Mouse (Mus musculus) heart, embryonic 14.5 days (tissue): ENCODE measurements at regions not wholly inside any gene's neighbourhood (a gene's known extent, or its start where the extent isn't known, plus 50 kb on each side); places are given as distances from the start of the nearest gene placed in this dataset.

Experiments used
- ATAC-seq: fragments of 200-750 bp; cut with Nextera tagmentation; 2 replicates; pipeline ENCODE4 v1.8.0; 2017; ENCODE audit warnings: low read depth, moderate TSS enrichment; ENCODE audit not compliant: insufficient number of reproducible peaks, insufficient read depth, low FRiP score
- H3K27ac ChIP-seq, 2 experiments: fragments of 200-500 bp in 1 of 2; fragments of 300-500 bp in 1 of 2; sonication (generic) in 1 of 2; replicated peaks in 1 of 2; 2 replicates each; pipeline ENCODE4 v1.5.1; 2012 to 2014; ENCODE audit warnings: low read depth in 2 of 2, low read length in 2 of 2, control low read depth in 1 of 2, mild to moderate bottlenecking in 1 of 2, mixed read lengths in 1 of 2; ENCODE audit not compliant: control insufficient read depth in 1 of 2, insufficient read depth in 1 of 2
- H3K27me3 ChIP-seq: fragments of 300-500 bp; sonication (generic); 2 replicates; pipeline ENCODE4 v1.6.1; 2014; ENCODE audit warnings: mild to moderate bottlenecking, low read length, control low read depth; ENCODE audit not compliant: control insufficient read depth, insufficient read depth
- H3K36me3 ChIP-seq: fragments of 300-500 bp; sonication (generic); 2 replicates; pipeline ENCODE4 v1.6.1; 2014; ENCODE audit warnings: mild to moderate bottlenecking, control low read depth, low read length, mixed read lengths; ENCODE audit not compliant: control insufficient read depth, insufficient read depth
- H3K4me1 ChIP-seq, 2 experiments: fragments of 200-500 bp in 1 of 2; fragments of 300-500 bp in 1 of 2; sonication (generic) in 1 of 2; 2 replicates each; pipeline ENCODE4 v1.6.1; 2012 to 2014; ENCODE audit warnings: low read length in 2 of 2, control low read depth in 1 of 2, mixed read lengths in 1 of 2; ENCODE audit not compliant: control insufficient read depth in 2 of 2, insufficient read depth in 2 of 2
- H3K4me2 ChIP-seq: fragments of 300-500 bp; sonication (generic); 2 replicates; pipeline ENCODE4 v1.6.1; 2014; ENCODE audit warnings: mild to moderate bottlenecking, low read length
- H3K4me3 ChIP-seq, 2 experiments: fragments of 200-500 bp in 1 of 2; fragments of 300-500 bp in 1 of 2; sonication (generic) in 1 of 2; 2 replicates each; pipeline ENCODE4 v1.5.1; 2012 to 2014; ENCODE audit warnings: low read length in 2 of 2, mild to moderate bottlenecking in 2 of 2, control low read depth in 1 of 2, low read depth in 1 of 2, moderate library complexity in 1 of 2; ENCODE audit not compliant: control insufficient read depth in 1 of 2, insufficient read depth in 1 of 2
- H3K9ac ChIP-seq: fragments of 300-500 bp; sonication (generic); 2 replicates; pipeline ENCODE4 v1.6.1; 2014; ENCODE audit warnings: mild to moderate bottlenecking, low read length
- H3K9me3 ChIP-seq: fragments of 300-500 bp; sonication (generic); 2 replicates; pipeline ENCODE4 v1.6.1; 2016; ENCODE audit warnings: low read length, control low read depth; ENCODE audit not compliant: control insufficient read depth
- WGBS: fragments of 180-500 bp; shearing (Covaris S2); extraction: QIAGEN DNeasy Blood & Tissue Kit; methylation state at CpG from one replicate; pipeline ENCODE4 v1.1.7; 2014; 5-methylcytosine and 5-hydroxymethylcytosine counted together

DNA sequence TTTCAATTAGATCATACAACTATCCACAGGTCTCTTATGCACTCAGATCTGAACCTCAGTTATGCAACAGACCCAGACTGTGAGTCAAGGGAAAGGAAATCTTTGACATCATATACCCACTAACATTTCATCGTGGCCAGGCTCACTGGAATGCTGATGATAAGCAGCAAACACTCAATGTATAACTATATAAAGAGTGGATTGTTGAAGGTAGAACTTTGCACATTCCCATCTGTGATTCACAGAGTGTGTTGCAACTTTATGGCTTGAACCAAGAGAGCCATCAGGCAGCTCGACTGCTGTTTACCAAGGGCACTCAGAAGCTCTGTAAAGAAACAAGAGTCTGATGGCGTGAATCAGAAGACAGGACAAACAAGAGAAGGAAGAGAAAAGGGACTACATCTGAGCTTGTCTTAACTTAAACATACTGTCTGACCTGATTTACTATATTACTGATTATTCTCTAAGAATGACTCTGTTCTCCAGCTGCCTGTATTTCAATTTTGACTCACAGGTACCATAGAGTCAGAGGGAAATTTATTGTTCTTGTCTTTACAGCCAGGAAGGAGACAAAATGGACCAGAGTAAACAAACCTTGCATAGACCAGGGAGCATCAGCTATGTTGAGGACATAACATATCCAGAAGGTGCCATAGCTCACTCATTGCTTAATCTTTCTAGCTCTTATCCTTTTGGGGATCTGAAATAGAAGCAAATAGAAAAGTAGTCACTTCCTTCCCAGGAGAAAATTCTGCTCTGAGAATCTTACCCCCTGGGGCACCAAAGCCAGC lies 180.5 kb upstream of the Epha4 start:
- 54% methylated on average over 3 of the region's 3 CpGs for WGBS
- Histone ChIP-seq H3K4me1 (no peaks in the 10 kb centered on the region), H3K27me3 (no peaks in the 10 kb centered on the region), H3K9me3 (no peaks in the 10 kb centered on the region), H3K36me3 (no peaks in the 10 kb centered on the region), H3K27ac (no peak overlapping the region), H3K9ac (no peak overlapping the region), H3K4me3 (no peak overlapping the region), H3K4me2 (no peak overlapping the region)
- ATAC-seq: no peak

DNA sequence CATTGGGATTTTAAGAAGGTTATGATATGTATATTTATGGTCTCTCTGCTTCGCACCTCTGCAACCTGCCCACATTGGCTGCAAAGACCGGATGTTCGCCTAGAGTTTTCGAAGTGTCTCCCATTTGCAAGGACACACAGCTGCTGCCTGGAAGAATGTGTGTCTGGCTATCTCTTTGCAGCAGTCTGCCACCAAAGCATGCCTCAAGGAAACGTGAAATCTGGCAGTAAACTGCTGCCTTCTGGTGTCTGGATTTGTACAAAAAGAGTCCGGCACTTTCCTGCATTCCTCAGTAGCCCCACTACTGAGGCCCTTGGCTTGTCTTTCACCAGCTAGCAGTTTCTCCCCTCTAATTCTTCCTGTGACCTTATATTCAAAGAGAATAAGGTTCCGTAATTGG lies 148.5 kb upstream of the Epha4 start:
- H3K4me1 ChIP-seq: peaks cover 0 to 3% of the 10 kb centered on the region in 2 experiments; a peak in 2 of 4 replicates
- H3K9ac ChIP-seq: no peak overlapping the region
- no peak overlapping the region for H3K4me2 ChIP-seq
- no peak overlapping the region for H3K4me3 ChIP-seq
- 59% methylated on average over 7 of the region's 7 CpGs for WGBS
- H3K9me3 ChIP-seq: no peaks in the 10 kb centered on the region
- ATAC-seq: no peak
- H3K36me3 ChIP-seq: no peaks in the 10 kb centered on the region
- no peak overlapping the region for H3K27ac ChIP-seq
- H3K27me3 ChIP-seq: no peaks in the 10 kb centered on the region

DNA sequence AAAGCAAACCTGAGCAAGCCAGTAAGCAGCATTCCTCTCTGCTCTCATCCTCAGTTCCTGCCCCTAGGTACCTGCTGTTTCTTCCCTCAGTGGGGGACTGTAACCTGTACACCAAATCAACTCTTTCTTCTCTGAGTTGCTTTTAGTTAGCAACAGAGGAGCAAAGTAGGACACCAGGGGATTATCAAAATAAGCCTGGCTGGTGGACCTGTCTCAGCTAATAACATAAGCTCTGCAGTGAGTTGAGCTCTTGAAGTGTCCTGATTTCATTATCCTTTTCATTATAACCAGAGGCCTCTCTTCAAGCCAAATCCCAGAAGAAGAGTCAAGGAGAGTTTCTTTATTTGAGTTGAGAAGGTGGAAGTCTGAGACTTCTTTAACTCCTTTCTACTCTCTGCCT lies 145.5 kb upstream of the Epha4 start:
- no peak for ATAC-seq
- H3K27ac ChIP-seq: no peak overlapping the region
- H3K4me2 ChIP-seq: no peak overlapping the region
- H3K36me3 ChIP-seq: no peaks in the 10 kb centered on the region
- peaks cover 0 to 3% of the 10 kb centered on the region in 2 experiments; a peak in 2 of 4 replicates for H3K4me1 ChIP-seq
- H3K27me3 ChIP-seq: no peaks in the 10 kb centered on the region
- no peak overlapping the region for H3K9ac ChIP-seq
- H3K9me3 ChIP-seq: no peaks in the 10 kb centered on the region
- no peak overlapping the region for H3K4me3 ChIP-seq

DNA sequence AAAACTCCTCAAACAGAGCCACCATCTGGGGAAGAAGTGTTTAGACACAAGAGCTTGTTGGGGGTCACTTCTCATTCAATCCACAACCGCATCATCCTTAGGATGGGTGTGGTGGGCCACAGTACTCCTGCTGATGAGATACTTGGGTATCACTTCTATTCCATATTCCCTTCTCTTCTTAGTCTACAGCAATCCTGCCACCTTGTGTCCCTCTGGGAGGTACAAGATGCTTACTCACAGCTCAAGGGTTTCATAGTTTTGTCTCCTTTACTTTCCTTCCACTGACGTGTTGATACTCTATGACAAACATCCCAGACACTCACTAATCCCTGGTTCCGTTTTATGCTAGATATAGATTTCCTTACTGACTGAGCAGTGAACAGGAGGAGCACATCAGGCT lies 122.1 kb upstream of the Epha4 start:
- WGBS: 63% methylated on average over 3 of the region's 3 CpGs
- H3K27ac ChIP-seq: no peak overlapping the region

DNA sequence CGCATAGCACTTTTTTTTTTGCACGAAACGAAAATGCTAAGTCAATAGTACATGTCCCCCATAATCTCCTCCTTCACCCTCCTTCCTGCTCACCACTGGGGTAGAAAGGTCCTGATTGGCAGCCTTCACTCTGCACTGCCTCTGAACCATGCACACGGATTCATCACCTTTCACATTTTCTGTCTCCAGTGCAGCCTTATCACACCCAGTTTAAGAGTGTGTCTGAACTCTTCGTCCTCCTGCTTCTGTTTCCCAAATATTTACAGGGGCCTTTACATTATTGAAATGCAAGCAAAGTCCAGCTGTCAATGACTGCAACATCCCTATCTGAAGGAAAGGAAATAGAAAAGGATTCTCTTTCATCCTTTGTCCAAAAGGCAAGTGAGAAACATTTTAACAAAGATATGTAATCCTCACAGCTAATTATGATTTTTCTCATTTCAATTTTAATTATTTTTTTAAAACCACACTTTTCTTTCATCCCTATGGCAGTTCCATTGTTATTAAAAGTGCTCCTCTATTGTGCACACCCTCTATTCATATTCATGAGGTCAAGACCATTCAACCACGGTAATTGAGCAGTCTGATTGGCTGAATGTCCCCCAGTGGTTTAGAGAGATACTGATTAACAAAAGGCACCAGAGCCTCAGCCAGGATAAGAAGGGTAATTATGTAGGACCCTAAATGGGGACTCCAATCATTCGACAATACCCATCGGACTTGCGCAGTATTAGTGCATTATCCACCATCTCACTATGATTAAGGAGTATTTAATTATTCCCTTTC lies 114.8 kb upstream of the Epha4 start:
- no peak overlapping the region for H3K27ac ChIP-seq
- H3K4me3 ChIP-seq: no peak overlapping the region
- 54% methylated on average over 9 of the region's 9 CpGs for WGBS
- H3K36me3 ChIP-seq: no peaks in the 10 kb centered on the region
- no peaks in the 10 kb centered on the region for H3K4me1 ChIP-seq
- H3K9ac ChIP-seq: no peak overlapping the region
- H3K4me2 ChIP-seq: no peak overlapping the region
- H3K27me3 ChIP-seq: no peaks in the 10 kb centered on the region
- no peaks in the 10 kb centered on the region for H3K9me3 ChIP-seq
- ATAC-seq: no peak

More for the DNA sequence above, 122.1 kb upstream of the Epha4 start:
- Histone ChIP-seq H3K4me3 (no peak overlapping the region), H3K36me3 (no peaks in the 10 kb centered on the region), H3K4me2 (no peak overlapping the region), H3K9ac (no peak overlapping the region), H3K9me3 (no peaks in the 10 kb centered on the region), H3K4me1 (no peaks in the 10 kb centered on the region), H3K27me3 (no peaks in the 10 kb centered on the region)
- no peak for ATAC-seq

DNA sequence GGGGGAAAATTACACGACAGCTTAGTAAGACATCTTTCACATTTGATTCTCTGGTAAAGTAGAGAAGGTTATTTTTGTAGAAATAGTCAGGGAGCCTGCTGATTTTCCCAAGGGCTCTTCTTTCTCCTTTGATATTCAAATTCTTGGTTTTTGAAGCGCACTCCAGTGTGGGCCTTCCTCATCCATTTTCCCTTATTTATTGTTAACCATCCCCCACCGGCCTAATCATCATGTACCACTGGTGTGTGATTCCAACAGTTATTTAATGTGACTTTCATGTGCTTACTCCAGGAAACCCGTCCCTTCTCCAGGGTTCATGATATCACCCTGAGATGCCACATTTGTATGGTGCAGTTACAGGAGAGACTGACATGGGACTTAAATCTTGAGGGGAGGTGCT lies 114.0 kb upstream of the Epha4 start:
- Histone ChIP-seq H3K9me3 (no peaks in the 10 kb centered on the region), H3K4me2 (no peak overlapping the region), H3K4me3 (no peak overlapping the region), H3K27ac (no peak overlapping the region), H3K27me3 (no peaks in the 10 kb centered on the region), H3K36me3 (no peaks in the 10 kb centered on the region), H3K4me1 (no peaks in the 10 kb centered on the region), H3K9ac (no peak overlapping the region)
- ATAC-seq: no peak
- 80% methylated on average over 4 of the region's 4 CpGs for WGBS

DNA sequence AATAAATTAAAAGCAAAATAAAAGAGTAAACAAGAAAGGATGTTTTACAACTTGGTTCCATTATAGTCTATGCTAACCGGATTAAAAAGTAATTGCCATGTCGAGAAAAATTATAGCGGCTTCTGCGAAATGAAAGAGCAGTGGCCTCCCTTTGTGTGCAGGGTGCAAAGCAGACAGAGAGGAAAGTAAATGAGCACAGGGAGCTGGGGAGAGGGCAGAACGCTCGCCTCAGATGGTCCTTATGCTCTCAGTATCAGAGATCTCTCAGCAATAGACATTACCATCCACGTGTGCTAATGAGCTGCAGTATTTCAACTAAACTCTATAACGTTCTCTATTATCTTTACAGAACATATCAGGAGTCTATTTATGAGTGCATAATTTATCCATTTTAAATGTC lies 102.6 kb upstream of the Epha4 start:
- WGBS: 84% methylated on average over 8 of the region's 8 CpGs
- Histone ChIP-seq H3K4me3 (no peak overlapping the region), H3K27ac (no peak overlapping the region), H3K9me3 (no peaks in the 10 kb centered on the region), H3K4me2 (no peak overlapping the region), H3K4me1 (no peaks in the 10 kb centered on the region), H3K36me3 (no peaks in the 10 kb centered on the region), H3K9ac (no peak overlapping the region), H3K27me3 (no peaks in the 10 kb centered on the region)
- no peak for ATAC-seq
